8 mouse cellular contexts compared by ENCODE assay signal in the genomic region with DNA sequence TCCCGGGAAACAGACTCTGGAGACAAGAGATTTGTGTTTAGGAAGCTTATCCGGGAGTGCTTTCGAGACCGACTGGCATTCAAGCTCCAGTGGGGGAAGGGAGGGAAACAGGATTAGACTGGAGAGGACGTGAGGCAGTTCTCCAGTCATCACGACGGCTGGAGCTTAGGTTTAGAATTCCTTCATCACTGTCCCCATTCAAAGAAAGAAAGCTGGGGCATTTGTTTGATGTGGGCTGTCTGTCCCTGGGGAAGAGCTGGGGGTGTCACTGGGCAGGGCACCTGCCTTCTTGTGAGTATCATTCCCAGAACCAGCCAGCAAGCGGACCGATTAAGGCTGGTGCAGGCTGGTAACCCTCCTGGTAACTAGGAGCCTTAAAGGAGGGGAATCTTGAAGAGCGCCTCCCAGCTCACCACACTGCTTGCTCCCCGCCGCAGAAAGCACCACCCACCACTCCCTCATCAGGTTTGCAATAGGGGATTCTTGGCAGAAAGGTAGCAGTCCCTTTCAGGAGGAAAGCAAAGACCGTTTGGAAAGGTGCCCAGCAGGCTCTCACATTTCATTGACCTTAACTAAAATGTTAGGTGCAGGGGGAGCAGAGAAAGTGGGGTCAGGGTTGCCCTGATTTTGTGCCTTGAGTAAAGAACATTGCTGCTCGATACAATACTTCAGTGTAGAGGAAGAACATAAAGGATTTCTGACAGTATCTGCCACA. TPM values are rescaled to one million over a fixed set of nuclear protein-coding genes. Genes with fewer than 3 reads are reported as not detected.
DNase-seq lines count a peak whose midpoint lies in the region; ATAC-seq lines count a peak whose summit lies in the region.

No protein-coding gene starts in this region.

- 14% methylated on average over 14 of the region's 14 CpGs for WGBS in embryonic facial prominence, embryonic 12.5 days

- no peaks in the 10 kb centered on the region for H3K9me3 ChIP-seq in embryonic facial prominence, embryonic 12.5 days

- no peaks in the 10 kb centered on the region for H3K36me3 ChIP-seq in embryonic facial prominence, embryonic 12.5 days

- peak; percentile 30 for DNase-seq in gastrocnemius, adult 18-20 months (ENCODE audit: low spot score)
- no peak for DNase-seq in gastrocnemius, postnatal 25 days
- peak; percentile 43 to 59 for DNase-seq in heart, postnatal 10 days
- peak; percentile 22 to 31 for DNase-seq in layer of hippocampus, adult 8-10 months (ENCODE audit: low spot score in 2 of 2)
- peak; percentile 74 for DNase-seq in lung, postnatal 10 days
- DNase-seq in right cerebral cortex, postnatal 25 days = peak; percentile 27
- no peak for DNase-seq in thymus, postnatal 10 days (ENCODE audit: low spot score in 2 of 2)

- H3K4me2 ChIP-seq in embryonic facial prominence, embryonic 12.5 days (replicated peaks) = peak overlapping the region; percentile 43

- H3K27ac ChIP-seq in embryonic facial prominence, embryonic 12.5 days = peak overlapping the region; percentile 74; the same call in 1 of the 2 replicates

- no peaks in the 10 kb centered on the region for H3K4me1 ChIP-seq in embryonic facial prominence, embryonic 12.5 days

- no peak for ATAC-seq in embryonic facial prominence, embryonic 12.5 days (ENCODE audit: insufficient number of reproducible peaks, insufficient read depth, low FRiP score, low TSS enrichment)

- H3K4me3 ChIP-seq in embryonic facial prominence, embryonic 12.5 days = no peak overlapping the region

- intact Hi-C loops in heart, postnatal 10 days (cut with DNase I) = no loop called here

- H3K9ac ChIP-seq in embryonic facial prominence, embryonic 12.5 days = no peak overlapping the region

- H3K27me3 ChIP-seq in embryonic facial prominence, embryonic 12.5 days = no peaks in the 10 kb centered on the region

RNA-seq across cellular contexts. Expression of a gene that starts 23.5 kb away (rescaled TPM):
- total RNA-seq in gastrocnemius, adult 18-20 months (2021) = 100 to 1,000 TPM; 129 to 157 TPM
- 100 to 1,000 TPM; 103 to 125 TPM for total RNA-seq in gastrocnemius, postnatal 25 days (2021)
- polyA plus RNA-seq in embryonic facial prominence, embryonic 12.5 days (2016; fragmentation: Nextera tagmentation; extraction: Ambion mirVana) = 47.0 and 48.9 TPM in 2 replicates
- total RNA-seq in heart, postnatal 10 days (2021) = 100 to 1,000 TPM; 151 to 153 TPM
- 100 to 1,000 TPM; 212 to 255 (median 232) TPM for total RNA-seq in layer of hippocampus, adult 8-10 months (2022)

Comparison
In these comparisons a context has a peak if more than half of its experiments do, and no peak if none do; other contexts are left out.
1. DNase-seq: peak in gastrocnemius, adult 18-20 months (single experiment), heart, postnatal 10 days (2 of 2), layer of hippocampus, adult 8-10 months (2 of 2), lung, postnatal 10 days (single experiment) and right cerebral cortex, postnatal 25 days (single experiment); none in gastrocnemius, postnatal 25 days (single experiment) and thymus, postnatal 10 days (0 of 2).